Mouse (Mus musculus) liver, embryonic 14.5 days (tissue): ENCODE measurements around the gene Plcb2. TPM values are rescaled to one million over a fixed set of nuclear protein-coding genes. Genes with fewer than 3 reads are reported as not detected.

Experiments
- ATAC-seq: fragments of 200-750 bp; cut with Nextera tagmentation; 2 replicates; pipeline ENCODE4 v1.8.0; 2017; ENCODE audit warnings: moderate number of reproducible peaks, mild to moderate bottlenecking, moderate library complexity; ENCODE audit not compliant: insufficient read depth
- DNase-seq, 3 experiments: peaks; one replicate each; pipeline ENCODE4 v3.0.0-alpha.2; 2012 to 2013; ENCODE audit warnings: low read depth in 3 of 3, low spot score in 3 of 3
- H3K27ac ChIP-seq: fragments of 300-500 bp; sonication (generic); 2 replicates; pipeline ENCODE4 v1.5.1; 2014; ENCODE audit warnings: moderate library complexity, mild to moderate bottlenecking, control low read depth, inconsistent platforms
- H3K27me3 ChIP-seq: fragments of 300-500 bp; sonication (generic); 2 replicates; pipeline ENCODE4 v1.6.1; 2014; ENCODE audit warnings: mild to moderate bottlenecking, low read length, moderate library complexity; ENCODE audit not compliant: control insufficient read depth, insufficient read depth
- H3K36me3 ChIP-seq: fragments of 300-500 bp; sonication (generic); replicated peaks from 2 replicates; pipeline ENCODE4 v1.6.1; 2014; ENCODE audit warnings: low read depth; ENCODE audit not compliant: control insufficient read depth, insufficient read depth
- H3K4me1 ChIP-seq, 2 experiments: fragments of 200-500 bp in 1 of 2; fragments of 300-500 bp in 1 of 2; sonication (generic) in 1 of 2; replicated peaks; 2 replicates each; pipeline ENCODE4 v1.6.1; 2012 to 2014; ENCODE audit warnings: antibody characterized with exemption in 1 of 2, inconsistent platforms in 1 of 2, low read length in 1 of 2; ENCODE audit not compliant: control insufficient read depth in 2 of 2, insufficient read depth in 2 of 2
- H3K4me2 ChIP-seq: fragments of 300-500 bp; sonication (generic); 2 replicates; pipeline ENCODE4 v1.6.1; 2014; ENCODE audit warnings: low read depth, mild to moderate bottlenecking, control low read depth, moderate library complexity
- H3K4me3 ChIP-seq, 2 experiments: fragments of 200-500 bp in 1 of 2; fragments of 300-500 bp in 1 of 2; sonication (generic) in 1 of 2; 2 replicates each; pipeline ENCODE4 v1.5.1; 2012 to 2014; ENCODE audit warnings: low read depth in 2 of 2, low read length in 2 of 2, mild to moderate bottlenecking in 2 of 2, control low read depth in 1 of 2, inconsistent platforms in 1 of 2, moderate library complexity in 1 of 2; ENCODE audit not compliant: insufficient read depth in 1 of 2
- H3K9ac ChIP-seq: fragments of 300-500 bp; sonication (generic); replicated peaks from 2 replicates; pipeline ENCODE4 v1.6.1; 2014; ENCODE audit warnings: mild to moderate bottlenecking, control low read depth, moderate library complexity
- H3K9me3 ChIP-seq: fragments of 300-500 bp; sonication (generic); 2 replicates; pipeline ENCODE4 v1.6.1; 2016; ENCODE audit warnings: low read length, mixed read lengths; ENCODE audit not compliant: control insufficient read depth
- CTCF ChIP-seq: IDR thresholded peaks from 2 replicates; pipeline ENCODE4 v1.5.1; 2016; ENCODE audit warnings: antibody characterized with exemption, low read depth, control low read depth
- EP300 ChIP-seq: IDR thresholded peaks from 2 replicates; pipeline ENCODE4 v1.6.1; 2016; ENCODE audit warnings: antibody characterized with exemption, low read depth
- WGBS: fragments of 180-500 bp; shearing (Covaris S2); extraction: QIAGEN DNeasy Blood & Tissue Kit; methylation state at CpG from one replicate; pipeline ENCODE4 v1.1.7; 2014; ENCODE audit not compliant: insufficient replicate concordance; 5-methylcytosine and 5-hydroxymethylcytosine counted together
- polyA plus RNA-seq, 2 experiments: library from polyadenylated mRNA; depleted of rRNA in 1 of 2; stranded (reverse) in 1 of 2; unstranded in 1 of 2; fragments of >200 nt; fragmentation: Nextera tagmentation in 1 of 2; extraction: Ambion mirVana in 1 of 2; gene quantifications; 2 replicates each; pipeline versions ENCODE4 v1.2.1 to v1.2.3; 2012 to 2014

Gene Plcb2
- polyA plus RNA-seq, 2 experiments, result 1.5 to 3.1 TPM

DNA sequence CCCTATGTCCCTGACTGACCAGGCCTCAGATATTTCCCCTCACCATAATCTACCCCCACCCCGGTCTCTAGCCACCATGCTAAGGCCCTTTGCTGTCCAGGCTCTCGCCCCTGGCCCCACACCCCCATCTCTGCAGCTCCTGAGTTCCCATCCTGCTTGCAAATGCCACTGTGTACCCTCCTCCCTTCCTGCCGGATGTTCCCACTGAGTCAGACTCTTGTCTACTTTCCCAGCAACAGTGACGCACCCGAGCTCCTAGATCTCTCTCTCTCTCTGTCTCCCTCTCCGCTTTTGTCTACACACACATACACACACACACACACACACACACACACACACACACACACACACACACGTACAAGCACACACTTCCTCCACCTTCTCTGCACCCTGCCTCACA, 35.2 kb upstream of the Plcb2 start:
- ATAC-seq, result no peak
- TF ChIP-seq CTCF (no peak), EP300 (no peak)
- H3K27ac ChIP-seq, result no peak overlapping the region
- 62% methylated on average over 7 of the region's 7 CpGs for WGBS
- peaks cover 15 to 20% of the 10 kb centered on the region in 2 experiments for H3K4me1 ChIP-seq
- no peak overlapping the region for H3K4me3 ChIP-seq
- no peak overlapping the region for H3K9ac ChIP-seq
- no peaks in the 10 kb centered on the region for H3K27me3 ChIP-seq
- H3K4me2 ChIP-seq, result no peak overlapping the region
- no peaks in the 10 kb centered on the region for H3K9me3 ChIP-seq
- DNase-seq, result no peak
- H3K36me3 ChIP-seq, result no peaks in the 10 kb centered on the region

DNA sequence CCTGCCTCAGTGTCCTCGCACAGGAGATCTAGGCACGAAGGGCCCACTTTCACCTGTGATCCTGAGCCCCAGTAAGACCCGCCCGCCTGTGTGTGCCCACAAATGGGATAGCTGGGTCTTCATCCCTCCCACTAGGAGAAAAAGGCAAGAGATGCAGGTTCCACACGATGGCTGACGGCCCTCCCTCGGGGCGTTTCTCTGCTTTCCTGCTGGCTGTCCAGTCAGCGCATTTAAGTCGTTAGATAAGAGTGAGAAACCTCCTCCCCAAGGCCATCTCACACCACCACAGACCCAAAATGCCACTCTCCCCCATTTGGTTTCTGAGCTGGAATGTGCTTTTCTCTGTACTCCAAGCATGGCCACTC, 34.5 kb upstream of the Plcb2 start:
- peak; percentile 63 for ATAC-seq
- H3K27ac ChIP-seq, result peak overlapping the region; percentile 63; the same call in 1 of the 2 replicates
- no peak for DNase-seq
- H3K36me3 ChIP-seq, result no peaks in the 10 kb centered on the region
- TF ChIP-seq CTCF (no peak), EP300 (no peak)
- H3K9me3 ChIP-seq, result no peaks in the 10 kb centered on the region
- H3K4me1 ChIP-seq, result peaks cover 15 to 20% of the 10 kb centered on the region in 2 experiments
- H3K27me3 ChIP-seq, result no peaks in the 10 kb centered on the region
- H3K9ac ChIP-seq, result peak overlapping the region; percentile 44; the same call in 1 of the 2 replicates
- H3K4me3 ChIP-seq, result no peak overlapping the region
- 13% methylated on average over 10 of the region's 10 CpGs for WGBS
- peak overlapping the region; percentile 68 for H3K4me2 ChIP-seq

DNA sequence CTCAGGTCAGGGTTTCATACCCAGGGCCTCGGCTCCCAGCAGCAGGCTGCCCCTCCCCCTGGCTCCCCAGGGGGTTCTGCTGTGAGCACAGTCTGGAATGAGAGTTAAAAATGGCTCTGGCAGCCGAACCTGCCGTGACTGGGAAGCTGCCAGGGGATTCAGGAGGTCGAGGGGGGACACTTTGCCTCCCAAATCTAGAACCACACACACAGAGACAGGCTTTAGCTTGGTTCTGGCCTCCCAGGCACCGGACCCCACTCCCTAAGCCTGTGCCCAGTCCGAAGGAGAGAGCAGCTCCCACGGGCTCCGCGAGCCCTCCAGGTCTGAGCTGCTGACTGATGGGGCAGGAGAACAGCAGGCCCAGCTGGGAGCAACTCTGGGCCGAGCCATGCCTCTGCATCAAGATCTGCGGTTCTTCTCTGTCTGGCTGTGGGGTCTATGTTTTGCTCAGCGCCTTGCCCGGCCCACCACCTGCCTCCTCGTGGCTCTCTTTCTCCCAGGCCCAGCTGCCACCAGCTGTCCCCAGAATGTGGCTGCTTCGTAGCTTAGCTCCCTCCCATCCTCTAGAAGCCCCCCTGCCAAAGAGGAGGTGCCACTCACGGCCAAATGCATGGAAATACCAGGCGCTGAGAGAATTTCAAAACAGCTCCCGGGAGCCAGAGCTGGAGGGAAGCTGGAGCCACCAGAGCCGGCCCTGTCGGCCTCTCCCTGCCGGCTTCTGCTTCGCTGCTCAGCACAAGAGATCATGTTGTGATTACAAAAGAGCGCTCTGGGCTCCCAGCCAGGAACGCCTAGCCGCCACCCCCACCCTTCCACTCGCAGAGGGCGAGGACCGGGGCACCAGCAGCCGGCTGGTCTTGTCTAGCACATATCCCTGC, 33.9 kb upstream of the Plcb2 start, which contains the start of gene Ccdc9b:
Gene Ccdc9b, minus strand, starts transcription at position 756 of the 878 bp plus-strand sequence.
- H3K4me1 ChIP-seq, result peaks cover 15 to 20% of the 10 kb centered on the region in 2 experiments
- H3K36me3 ChIP-seq, result no peaks in the 10 kb centered on the region
- 22% methylated on average over 29 of the region's 29 CpGs for WGBS
- DNase-seq (peak; percentile 49 to 60 (median 51)), ATAC-seq (peak; percentile 81)
- peak within 1 kb of the TSS; percentile 63 for H3K27ac ChIP-seq
- H3K9me3 ChIP-seq, result no peaks in the 10 kb centered on the region
- H3K4me2 ChIP-seq, result peak within 1 kb of the TSS; percentile 68
- no peaks in the 10 kb centered on the region for H3K27me3 ChIP-seq
- H3K4me3 ChIP-seq, result peak within 1 kb of the TSS; percentile 12 to 34; a peak in 3 of 4 replicates
- TF ChIP-seq CTCF, result no peak
- no peak for TF ChIP-seq EP300
- peak within 1 kb of the TSS; percentile 44; the same call in 1 of the 2 replicates for H3K9ac ChIP-seq

- H3K4me2 ChIP-seq, result no peak overlapping the region; the same call in 1 of the 2 replicates
- no peak for TF ChIP-seq EP300
- TF ChIP-seq CTCF, result peak; percentile 48
- 85% methylated on average over 12 of the region's 12 CpGs for WGBS
- H3K9me3 ChIP-seq, result no peaks in the 10 kb centered on the region
- H3K9ac ChIP-seq, result no peak overlapping the region
- ATAC-seq, result no peak
- H3K4me1 ChIP-seq, result peaks cover 15 to 20% of the 10 kb centered on the region in 2 experiments
- no peaks in the 10 kb centered on the region for H3K36me3 ChIP-seq
- no peaks in the 10 kb centered on the region for H3K27me3 ChIP-seq
- no peak overlapping the region for H3K27ac ChIP-seq
- no peak for DNase-seq
- H3K4me3 ChIP-seq, result no peak overlapping the region
These were observed 33.1 kb upstream of the Plcb2 start for GRCm38 (mm10) chr2:118761358-118761757.

DNA sequence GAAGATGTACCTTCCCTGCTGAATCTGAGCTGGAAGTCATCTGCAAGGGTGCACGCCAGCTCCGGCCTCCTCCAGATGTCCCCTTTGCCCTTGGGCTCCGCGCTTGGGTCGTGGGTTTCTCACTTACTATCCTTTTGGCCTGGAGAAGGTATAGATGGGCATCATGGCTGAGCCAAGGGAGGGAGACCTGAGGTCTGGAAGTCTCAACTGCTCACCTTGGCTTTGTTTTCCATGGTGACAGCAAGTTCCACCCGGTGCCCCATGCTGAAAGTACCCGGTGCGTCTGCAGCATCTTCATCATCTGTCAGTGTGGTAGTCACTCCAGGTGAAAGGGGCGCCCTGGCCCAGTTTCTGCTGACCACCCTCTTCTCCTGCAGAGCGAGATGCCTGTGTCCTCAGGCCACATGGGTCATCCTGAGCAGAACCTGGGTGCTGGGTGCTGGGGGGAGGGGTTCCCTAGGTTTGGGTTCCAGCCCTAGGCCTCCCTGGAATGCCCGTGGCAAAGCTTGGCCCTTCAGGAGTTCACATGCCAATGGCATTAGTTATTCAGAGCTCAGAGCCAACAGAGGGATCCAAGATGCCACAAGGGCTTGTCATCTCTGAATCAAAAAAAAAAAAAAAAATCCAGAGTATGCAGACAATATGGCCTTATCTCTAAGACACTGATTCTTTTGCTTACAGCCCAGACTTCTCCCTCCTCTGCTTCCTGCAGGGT, 32.2 kb upstream of the Plcb2 start:
- Histone ChIP-seq H3K27me3 (no peaks in the 10 kb centered on the region), H3K9me3 (no peaks in the 10 kb centered on the region), H3K36me3 (no peaks in the 10 kb centered on the region), H3K4me3 (no peak overlapping the region), H3K4me1 (peaks cover 15 to 20% of the 10 kb centered on the region in 2 experiments), H3K4me2 (no peak overlapping the region), H3K9ac (no peak overlapping the region), H3K27ac (no peak overlapping the region)
- 67% methylated on average over 11 of the region's 11 CpGs for WGBS
- no peak for ATAC-seq
- TF ChIP-seq EP300 (no peak), CTCF (no peak)
- DNase-seq, result no peak
